Mouse (Mus musculus): ENCODE data around the gene Ap5s1. TPM values are rescaled to one million over a fixed set of nuclear protein-coding genes. Genes with fewer than 3 reads are reported as not detected.

Gene Ap5s1
- total RNA-seq, 1 experiment from 2014 or later: 2.6 TPM

DNA sequence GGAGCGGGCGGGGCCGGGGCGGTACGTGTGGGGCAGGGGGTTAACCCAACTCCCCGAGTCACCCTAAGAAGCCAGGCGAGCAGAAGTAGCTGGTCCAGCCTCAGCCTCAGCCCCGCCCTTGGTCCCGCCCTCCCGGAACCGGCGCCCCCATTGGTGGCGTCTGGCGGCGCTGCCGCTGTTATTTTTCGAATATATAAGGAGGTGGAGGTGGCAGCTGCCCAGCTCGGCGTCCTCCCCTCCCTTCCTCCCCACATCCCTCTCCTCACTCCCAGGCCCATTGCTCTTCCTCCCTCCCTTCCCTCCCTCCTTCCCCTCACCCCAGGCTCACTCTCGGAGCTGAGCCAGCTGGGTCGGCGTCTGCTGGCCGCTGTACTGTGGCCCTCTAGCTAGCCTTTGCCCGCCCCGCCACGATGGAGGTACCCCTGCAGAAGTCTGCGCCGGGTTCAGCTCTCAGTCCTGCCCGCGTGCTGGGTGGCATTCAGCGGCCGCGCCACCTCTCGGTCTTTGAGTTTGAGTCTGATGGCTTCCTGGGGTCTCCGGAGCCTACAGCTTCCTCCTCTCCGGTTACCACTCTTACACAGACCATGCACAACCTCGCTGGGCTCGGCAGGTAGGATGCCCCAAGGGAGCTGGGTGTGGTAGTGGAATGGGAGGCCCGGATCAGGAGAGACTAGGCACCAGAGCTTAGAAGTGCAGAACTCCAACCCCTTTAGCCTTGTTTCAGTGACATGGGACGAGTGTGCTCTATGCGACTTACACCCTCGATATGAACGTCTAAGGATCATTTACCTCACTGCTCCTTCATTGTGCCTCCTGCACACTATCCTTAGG is 19.9 kb upstream of the Ap5s1 start, which contains the start of the genes Cdc25b and Spef1:
Cdc25b (plus strand) TSS at position 179 of the 831 bp plus-strand sequence.
Spef1 (minus strand) TSS at position 512 of the 831 bp plus-strand sequence.
- ATAC-seq (replicated peaks; ENCODE audit: low read depth, poor library complexity, severe bottlenecking): peak; percentile 88

DNA sequence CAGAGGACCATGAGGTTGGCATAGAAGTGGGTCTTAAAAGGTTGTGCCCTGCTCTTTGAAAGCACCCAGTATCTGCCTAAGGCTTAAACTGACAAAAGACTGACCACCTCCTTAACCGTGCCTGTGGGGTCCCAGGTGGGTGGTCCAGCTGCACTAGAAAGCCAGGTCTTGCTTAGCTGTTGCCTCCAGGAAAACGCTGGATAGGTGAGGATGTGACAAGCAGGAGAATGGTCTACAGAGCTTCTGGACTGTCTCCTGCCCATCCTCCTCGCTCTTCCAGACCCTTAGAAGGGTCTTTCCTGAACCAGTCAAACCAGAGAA is 19.3 kb upstream of the Ap5s1 start:
- ATAC-seq (replicated peaks; ENCODE audit: low read depth, poor library complexity, severe bottlenecking): no peak

DNA sequence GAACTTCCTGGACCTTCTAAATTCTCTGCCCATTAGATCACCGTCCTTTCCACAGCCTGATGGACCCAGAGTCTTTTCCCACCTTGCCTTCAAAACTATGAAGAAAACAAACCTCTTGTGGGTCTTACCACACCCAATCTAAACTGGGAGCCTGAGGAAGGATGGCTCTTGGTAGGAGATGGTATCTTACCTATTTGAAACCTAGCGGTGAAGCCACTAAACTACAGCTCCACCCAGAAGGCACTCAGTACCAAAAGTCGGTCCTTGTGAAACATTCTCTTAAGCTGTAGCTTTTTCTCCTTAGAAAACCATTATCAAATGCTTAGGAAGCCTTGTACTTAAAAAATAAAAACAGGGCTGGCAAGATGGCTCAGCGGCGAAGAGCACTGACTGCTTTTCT is 18.6 kb upstream of the Ap5s1 start:
- no peak for ATAC-seq (replicated peaks; ENCODE audit: low read depth, poor library complexity, severe bottlenecking)

DNA sequence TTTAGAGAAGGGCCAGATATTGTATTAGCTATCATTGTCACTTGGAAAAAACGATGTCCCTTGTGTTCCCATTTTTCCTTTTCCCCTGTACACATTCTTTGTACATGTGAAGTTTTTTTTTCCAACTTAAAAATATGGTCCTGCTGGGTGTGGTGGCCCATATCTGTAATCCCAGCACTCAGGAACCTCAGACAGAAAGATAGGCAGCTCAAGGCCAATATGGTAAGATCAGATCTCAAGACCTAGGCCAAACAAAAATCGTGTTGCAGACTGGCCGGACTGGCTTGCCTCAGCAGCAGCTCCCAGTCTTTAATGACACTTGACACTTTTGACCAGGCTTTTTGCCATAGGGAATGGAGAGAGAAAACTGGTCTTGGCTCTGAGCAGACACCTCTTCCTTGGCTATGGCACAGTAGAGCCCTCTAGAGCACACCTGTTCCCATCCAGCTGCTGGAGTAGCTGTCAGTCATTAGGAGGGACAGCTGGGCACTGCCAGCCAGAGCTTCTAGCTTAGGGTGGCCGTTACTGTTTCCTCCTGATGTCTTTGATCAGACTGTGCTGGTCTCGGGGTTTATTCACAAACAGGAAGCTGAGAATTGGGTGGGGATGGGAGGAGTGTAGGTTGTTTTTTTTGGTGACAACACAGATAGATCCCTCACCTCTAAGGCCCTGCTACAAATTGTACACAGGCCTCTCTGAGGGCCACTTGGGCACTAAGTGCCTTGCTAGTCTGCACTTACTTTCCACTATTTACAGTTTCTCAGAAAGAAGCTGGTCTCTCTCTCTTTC is 17.2 kb upstream of the Ap5s1 start:
- ATAC-seq (replicated peaks; ENCODE audit: low read depth, poor library complexity, severe bottlenecking): no peak

DNA sequence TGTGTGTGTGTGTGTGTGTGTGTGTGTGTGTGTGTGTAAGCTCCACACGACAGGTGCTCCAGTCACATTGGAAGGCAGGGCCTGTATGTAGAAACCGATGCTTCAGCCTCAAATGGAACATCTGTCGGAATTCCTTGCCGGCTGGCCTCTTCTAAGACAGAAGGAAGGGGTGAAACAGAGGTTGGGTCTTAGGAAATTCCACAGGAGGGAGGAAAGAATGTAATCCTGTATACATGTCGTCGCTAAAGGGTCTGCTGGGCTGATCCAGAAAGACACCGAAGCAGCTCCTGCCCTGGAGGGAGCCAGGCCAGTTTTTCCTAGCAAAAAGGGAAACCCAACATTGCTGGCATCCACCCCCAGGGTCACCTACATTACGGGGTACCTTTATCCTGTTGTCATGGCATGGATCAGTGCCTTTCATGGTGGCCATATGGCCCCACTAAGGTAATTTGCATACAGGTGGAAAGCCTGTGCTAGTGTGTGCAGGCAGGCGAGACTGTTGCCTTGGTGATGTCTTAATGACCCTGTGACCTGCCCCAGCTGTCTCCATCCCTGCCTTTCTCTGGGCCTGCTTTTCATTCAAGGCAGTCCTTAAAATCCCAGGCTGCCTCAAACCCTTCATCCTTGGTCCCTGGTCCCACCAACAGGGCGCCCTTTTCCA is 16.4 kb upstream of the Ap5s1 start:
- ATAC-seq (replicated peaks; ENCODE audit: low read depth, poor library complexity, severe bottlenecking): no peak

DNA sequence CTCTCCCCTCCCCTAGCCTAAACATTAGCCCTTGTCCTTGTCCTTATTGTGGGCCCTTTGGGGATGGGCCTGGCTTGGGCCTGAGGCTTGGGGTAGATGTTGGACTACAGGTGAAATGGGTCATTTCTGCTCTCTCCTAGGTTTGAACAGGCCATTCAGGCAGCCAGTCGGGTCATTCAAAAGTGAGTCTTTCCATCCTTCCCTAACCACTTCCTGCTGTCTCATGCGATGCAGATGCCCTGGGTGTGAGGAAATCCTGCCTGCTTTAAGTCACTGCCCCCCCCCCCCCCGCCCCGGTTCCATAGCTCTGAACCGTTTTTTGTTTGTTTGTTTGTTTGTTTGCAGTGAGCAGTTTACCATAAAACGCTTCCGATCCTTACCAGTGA is 15.9 kb upstream of the Ap5s1 start:
- no peak for ATAC-seq (replicated peaks; ENCODE audit: low read depth, poor library complexity, severe bottlenecking)

DNA sequence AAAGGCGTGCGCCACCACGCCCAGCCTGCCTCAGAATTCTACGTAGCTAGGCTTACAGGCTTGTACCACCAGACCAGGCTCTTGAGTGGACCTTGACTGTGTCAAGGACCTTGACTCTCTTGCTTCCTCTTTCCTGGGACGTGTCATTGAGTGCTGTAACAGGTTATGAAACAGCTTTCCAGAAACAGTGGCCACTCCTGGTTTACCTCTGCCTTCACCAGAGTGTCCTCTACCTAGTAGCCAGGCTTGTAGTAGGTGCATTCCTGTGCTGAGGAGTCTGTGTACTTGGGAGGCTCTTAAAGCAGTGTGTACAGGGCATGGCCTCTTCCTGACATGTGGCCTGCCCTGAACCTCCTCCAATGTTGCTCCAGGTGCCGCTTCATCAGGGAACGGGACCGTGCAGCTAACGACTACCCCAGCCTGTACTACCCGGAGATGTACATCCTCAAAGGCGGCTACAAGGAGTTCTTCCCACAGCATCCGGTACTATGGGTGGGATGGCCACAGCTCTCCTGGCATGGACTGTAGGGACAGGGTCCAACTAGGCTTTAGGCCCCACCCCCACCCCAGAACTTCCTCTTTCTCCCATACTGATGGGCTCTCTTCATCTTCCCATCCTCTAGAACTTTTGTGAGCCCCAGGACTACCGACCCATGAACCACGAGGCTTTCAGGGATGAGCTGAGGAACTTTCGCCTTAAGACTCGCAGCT is 10.1 kb upstream of the Ap5s1 start:
- peak; percentile 63 for ATAC-seq (replicated peaks; ENCODE audit: low read depth, poor library complexity, severe bottlenecking)

DNA sequence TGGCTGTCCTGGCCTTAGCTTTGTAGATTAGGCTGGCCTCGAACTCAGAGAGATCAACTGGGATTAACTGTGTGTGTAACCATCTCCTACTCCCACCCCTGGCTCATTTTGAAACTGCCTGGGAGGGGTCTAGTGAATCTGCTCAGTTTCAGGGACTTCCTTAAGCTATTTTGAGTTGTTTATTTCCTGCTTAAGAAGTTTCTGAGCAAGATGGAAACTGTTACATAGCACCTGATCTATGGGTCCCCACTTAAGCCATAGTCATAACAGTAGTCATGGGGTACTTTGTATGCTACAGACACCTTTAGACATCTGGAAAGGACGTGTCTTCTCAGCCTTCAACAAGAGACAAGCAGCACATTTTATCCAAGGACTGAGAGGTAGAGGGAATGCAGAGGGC is 6.2 kb upstream of the Ap5s1 start:
- no peak for ATAC-seq (replicated peaks; ENCODE audit: low read depth, poor library complexity, severe bottlenecking)

DNA sequence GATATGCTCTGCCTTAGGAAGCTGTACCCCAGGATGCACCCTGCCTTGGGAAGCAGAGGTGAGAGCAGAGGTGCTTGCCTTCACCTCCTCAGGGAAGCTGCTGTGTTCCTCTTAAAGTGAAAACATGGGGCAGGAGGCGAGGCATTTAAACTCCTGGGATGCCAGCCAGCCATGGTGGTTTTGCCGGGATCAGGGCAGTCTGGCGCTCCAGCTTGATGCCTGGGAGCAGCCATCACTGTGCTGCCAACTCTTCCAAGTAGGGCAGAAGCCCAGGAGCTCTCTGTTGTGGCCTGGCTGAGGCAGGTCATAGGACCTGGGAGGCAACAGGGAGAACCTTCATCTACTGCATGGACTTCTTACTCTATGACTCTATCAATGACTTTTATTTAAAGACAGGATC is 5.6 kb upstream of the Ap5s1 start:
- no peak for ATAC-seq (replicated peaks; ENCODE audit: low read depth, poor library complexity, severe bottlenecking)

DNA sequence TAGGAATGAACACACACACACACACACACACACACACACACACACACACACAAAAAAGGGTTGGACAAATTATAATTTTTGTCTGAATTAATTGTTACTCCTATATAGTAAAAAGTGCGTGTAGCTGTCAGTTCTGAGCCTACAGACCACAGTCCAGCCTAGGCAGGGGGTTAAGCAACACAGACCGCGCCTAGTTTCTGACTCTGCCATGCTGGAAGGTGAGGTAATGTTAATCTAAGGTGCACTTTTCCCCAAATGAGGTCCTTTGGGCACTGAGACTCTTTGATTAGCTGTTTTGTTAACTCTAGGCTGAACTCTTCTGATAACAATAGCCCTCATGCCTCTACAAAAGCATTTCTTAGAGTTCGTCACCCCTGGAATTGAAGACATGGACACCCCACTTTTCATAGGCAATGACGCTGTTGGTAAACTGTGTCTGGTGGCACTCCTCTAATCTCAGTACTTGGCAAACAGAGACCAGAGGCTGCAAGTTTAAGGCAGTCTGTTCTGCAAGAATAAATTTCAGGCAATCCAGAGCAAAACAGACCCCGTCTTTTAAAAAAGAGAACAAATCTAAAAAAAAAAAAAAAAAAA is 3.0 kb upstream of the Ap5s1 start:
- ATAC-seq (replicated peaks; ENCODE audit: low read depth, poor library complexity, severe bottlenecking): no peak

DNA sequence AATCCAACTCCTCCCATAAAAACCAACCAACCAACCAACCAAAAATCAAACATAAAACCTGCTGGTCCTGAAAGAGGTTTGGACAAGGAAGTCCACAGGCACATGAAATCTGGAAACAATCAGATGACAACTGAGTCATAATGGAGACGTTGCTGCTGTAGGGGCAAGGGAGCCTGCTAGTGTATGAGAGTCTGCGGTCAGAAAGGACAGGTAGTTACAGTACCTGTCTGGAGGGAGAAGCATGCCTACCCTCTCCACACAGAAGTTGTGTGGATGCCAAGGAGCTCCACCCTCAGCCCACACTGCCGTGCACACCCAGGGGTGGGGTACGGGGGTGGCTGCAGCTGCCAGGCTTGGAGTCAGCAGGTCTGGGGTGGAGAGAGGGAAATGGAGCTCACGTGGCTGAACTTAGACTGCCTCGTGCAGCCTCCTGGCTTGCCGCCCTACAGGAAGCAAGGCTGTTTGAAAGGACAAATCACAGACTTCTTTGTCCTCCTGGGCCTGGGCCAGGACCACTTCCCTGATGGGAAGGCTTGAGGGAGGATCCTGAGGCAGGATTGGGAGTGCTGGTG is 2.4 kb upstream of the Ap5s1 start:
- peak; percentile 36 for ATAC-seq (replicated peaks; ENCODE audit: low read depth, poor library complexity, severe bottlenecking)

DNA sequence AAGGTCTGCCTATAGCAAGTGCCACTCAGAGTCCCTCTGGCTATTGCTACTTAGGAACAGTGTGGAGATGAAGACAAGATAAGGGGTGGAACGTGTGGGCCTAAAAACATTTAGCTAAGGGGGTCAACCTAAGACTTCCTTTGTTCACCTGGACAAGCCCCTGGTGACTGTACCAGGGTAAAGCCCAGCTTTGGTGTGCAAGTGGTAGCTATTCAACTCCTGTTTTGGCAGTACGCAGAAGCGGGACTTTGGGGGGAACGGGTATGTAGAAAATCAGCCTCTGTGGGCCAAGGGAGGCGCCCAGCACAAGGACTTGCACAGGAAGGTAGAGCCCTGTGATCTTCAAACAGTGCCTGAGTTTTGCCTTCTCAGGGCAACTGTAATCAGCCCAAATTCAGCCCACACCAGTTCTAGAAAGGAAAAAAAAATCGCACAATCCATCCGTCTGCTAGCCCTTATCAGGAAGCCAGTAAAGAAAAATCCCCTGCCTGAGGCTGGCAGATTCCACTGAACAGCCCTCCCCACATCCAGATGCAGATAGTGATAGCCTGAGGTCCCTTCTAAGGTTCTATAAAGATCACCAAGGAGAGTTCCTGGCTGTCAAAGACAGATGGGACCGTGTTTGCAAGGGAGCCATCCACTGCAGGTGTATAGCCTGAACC is 1.2 kb upstream of the Ap5s1 start:
- peak; percentile 29 for ATAC-seq (replicated peaks; ENCODE audit: low read depth, poor library complexity, severe bottlenecking)

DNA sequence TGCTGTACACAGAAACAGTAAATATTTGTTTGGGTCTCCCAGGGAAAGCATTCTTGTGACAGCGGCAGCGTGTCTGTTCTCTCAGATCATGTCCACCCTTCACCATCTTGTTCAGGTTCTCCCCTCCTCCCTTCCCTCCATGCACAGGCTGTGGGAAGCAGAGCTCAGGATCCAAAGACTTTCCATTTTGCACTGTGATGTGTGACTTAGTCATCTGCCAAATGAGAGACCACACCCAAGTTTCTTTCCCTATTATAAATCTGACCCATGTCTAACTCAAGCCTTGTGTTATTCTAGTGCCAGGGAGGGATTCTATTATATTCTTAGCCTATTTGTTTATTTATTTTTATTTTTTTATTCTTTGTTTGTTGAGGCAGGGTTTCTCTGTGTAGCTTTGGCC is 1.5 kb downstream of the Ap5s1 start:
- no peak for ATAC-seq (replicated peaks; ENCODE audit: low read depth, poor library complexity, severe bottlenecking)

DNA sequence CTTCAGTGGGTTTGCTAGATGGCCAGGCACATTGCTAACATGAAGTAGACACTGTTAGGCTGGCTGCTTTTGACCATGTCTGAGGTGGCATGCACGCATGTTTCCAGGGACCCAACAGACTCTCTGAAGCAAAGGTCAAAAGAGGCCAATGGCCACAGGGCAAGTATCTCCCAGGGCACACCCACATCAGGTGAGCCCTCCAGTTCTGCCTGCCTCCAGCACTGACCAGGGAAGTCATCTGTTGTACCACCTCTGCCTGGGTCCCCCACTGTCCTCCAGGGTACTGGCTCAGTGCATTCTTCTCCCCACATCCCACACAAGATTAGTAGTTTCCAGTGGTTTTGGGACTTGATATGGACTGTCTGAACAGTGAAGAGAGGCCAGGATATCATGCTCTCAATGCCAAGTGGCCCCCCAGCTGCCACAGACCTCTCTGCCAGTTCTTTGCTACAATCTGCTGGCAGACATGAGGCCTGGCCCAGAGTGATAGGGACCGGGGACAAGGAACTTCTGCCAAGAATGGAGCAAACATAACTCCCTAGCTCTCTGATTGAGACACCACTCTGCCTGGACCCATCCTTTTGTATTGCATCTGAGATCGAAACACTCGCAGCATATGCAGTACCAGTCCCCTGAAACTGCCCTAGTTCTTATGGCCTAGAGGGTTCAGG is 2.4 kb downstream of the Ap5s1 start:
- ATAC-seq (replicated peaks; ENCODE audit: low read depth, poor library complexity, severe bottlenecking): no peak; the same call in 1 of the 2 replicates

DNA sequence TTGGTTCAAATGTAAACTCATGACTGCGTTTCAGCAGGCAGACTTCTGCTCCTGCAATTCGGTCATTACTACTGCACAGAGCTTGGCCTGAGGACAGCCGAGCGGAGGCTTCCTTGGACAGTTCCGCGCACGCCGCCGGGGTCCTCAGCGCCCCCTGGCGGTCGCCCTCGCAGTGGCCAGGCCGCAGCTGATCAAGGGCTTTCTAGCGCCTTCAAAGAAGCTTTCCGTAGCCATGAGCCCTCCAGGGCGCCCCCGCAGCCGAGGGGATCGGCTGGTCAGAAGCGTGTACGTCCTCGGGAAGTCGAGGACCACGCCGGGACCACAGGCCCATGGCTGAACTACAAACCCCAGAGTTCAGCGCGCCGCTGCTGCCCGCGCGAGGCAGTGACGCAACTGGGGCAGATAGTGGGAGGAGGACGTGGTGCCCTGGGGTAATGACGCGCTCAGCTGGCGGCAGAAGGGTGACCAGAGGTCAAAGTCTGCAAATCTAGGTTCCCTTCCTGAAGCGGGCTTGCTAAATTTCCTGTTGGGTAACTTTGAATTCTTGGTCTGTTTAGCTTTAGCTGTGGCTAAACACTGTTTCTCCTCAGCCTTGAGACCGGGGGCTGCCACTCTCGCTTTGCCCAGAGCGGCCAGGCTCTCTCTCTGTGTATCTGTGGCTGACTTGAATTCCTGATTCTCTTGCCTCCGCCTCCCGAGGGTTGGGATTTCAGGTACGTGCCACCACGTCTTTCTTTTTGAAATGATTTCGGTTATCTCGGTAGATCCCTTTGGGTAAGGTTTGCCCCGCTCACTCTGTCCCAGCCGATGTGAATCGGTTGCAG is 3.3 kb downstream of the Ap5s1 start:
- peak; percentile 85 for ATAC-seq (replicated peaks; ENCODE audit: low read depth, poor library complexity, severe bottlenecking)

DNA sequence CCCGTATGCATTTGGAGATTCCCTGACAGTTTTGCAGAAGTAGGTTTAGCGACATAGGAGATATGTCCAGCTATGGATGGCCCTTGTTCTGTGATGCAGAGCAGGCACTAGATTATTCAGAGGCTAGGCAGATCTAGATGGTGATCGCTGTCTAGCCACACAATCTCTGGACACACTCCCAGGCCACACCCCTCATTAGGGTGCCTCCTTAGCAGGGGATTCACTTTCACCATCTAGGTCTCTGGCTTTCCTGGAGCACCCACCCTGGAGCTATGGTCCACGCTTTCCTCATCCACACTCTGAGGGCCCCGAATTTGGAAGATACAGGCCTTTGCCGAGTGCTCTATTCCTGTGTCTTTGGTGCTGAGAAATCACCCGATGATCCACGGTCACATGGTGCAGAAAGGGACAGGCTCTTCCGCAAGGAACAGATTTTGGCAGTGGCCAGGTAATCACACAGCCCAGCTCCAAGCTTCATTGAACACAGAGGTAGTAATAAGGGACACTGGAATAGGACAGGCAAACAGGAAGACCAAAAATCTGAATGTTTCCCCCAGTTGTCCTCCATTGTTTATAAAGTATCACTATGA is 4.2 kb downstream of the Ap5s1 start:
- no peak for ATAC-seq (replicated peaks; ENCODE audit: low read depth, poor library complexity, severe bottlenecking)

DNA sequence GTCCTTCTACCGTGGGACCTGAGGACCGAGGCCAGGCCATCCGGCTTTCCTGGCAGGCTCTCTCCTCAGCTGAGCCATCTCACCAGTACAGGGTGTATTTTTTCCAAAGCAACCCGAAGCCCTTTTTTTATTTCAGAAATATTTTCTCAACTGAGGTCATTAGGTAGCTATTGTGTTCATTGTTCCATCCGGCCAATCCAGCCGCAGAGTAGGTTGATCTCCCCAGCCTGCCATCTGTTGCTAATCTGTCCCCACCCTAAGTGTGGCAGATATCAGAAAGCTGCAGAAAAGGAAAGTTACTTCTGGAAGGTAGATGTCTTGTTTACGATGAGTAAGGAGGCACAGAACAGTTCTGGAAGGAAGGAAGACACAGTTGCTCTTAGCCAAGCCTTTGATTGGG is 6.9 kb downstream of the Ap5s1 start:
- ATAC-seq (replicated peaks; ENCODE audit: low read depth, poor library complexity, severe bottlenecking): no peak

Data from common myeloid progenitor, adult 5-6 weeks (primary cell).